Mouse (Mus musculus) hindbrain, embryonic 15.5 days (tissue): ENCODE results near the gene C1rl. TPM values are rescaled to one million over a fixed set of nuclear protein-coding genes. Genes with fewer than 3 reads are reported as not detected.
"Not testable (repeated sequence)": the region's sequence is repeated elsewhere in the genome, so short reads cannot be mapped to it uniquely, and the experiment has no call there.

Experiments used
- ATAC-seq: fragments of 200-750 bp; cut with Nextera tagmentation; 2 replicates; pipeline ENCODE4 v1.8.0; 2017; ENCODE audit warnings: low read depth, moderate number of reproducible peaks, moderate TSS enrichment; ENCODE audit not compliant: low FRiP score
- H3K27ac ChIP-seq: fragments of 300-500 bp; sonication (generic); replicated peaks from 2 replicates; pipeline ENCODE4 v1.5.1; 2015; ENCODE audit warnings: mild to moderate bottlenecking, inconsistent platforms
- H3K27me3 ChIP-seq: fragments of 300-500 bp; sonication (generic); 2 replicates; pipeline ENCODE4 v1.6.1; 2015; ENCODE audit warnings: control low read depth, inconsistent platforms
- H3K36me3 ChIP-seq: fragments of 300-500 bp; sonication (generic); 2 replicates; pipeline ENCODE4 v1.6.1; 2015; ENCODE audit warnings: control low read depth, inconsistent platforms
- H3K4me1 ChIP-seq: fragments of 300-500 bp; sonication (generic); replicated peaks from 2 replicates; pipeline ENCODE4 v1.6.1; 2015; ENCODE audit warnings: control low read depth, inconsistent platforms
- H3K4me2 ChIP-seq: fragments of 300-500 bp; sonication (generic); 2 replicates; pipeline ENCODE4 v1.6.1; 2015; ENCODE audit warnings: moderate library complexity, mild to moderate bottlenecking, inconsistent platforms
- H3K4me3 ChIP-seq: fragments of 300-500 bp; sonication (generic); 2 replicates; pipeline ENCODE4 v1.5.1; 2015; ENCODE audit warnings: mild to moderate bottlenecking, inconsistent platforms
- H3K9ac ChIP-seq: fragments of 300-500 bp; sonication (generic); 2 replicates; pipeline ENCODE4 v1.6.1; 2015; ENCODE audit warnings: inconsistent platforms
- H3K9me3 ChIP-seq: fragments of 300-500 bp; sonication (generic); 2 replicates; pipeline ENCODE4 v1.6.1; 2016; ENCODE audit warnings: control low read depth, inconsistent platforms
- whole genome bisulfite sequencing: fragments of 180-500 bp; shearing (Covaris S2); methylation state at CpG from one replicate; pipeline ENCODE4 v1.1.7; 2015; 5-methylcytosine and 5-hydroxymethylcytosine counted together
- polyA plus RNA-seq: library from polyadenylated mRNA; unstranded; fragments of >200 nt; fragmentation: Nextera tagmentation; extraction: Ambion mirVana; gene quantifications from 2 replicates; pipeline ENCODE4 v1.2.1, GENCODE M21; 2015

Gene C1rl
- polyA plus RNA-seq, 1 experiment from 2014 or later: 0.22 TPM

GRCm38 (mm10) chr6:124549023-124549550 lies 56.2 kb downstream of the C1rl start:
- H3K9me3 ChIP-seq: peaks cover 3% of the 10 kb centered on the region; the same call in 1 of the 2 replicates
- H3K27ac ChIP-seq: no peak overlapping the region
- no peaks in the 10 kb centered on the region for H3K27me3 ChIP-seq
- 85% methylated on average over 3 of the region's 3 CpGs for WGBS
- H3K4me2 ChIP-seq: no peak overlapping the region
- H3K4me1 ChIP-seq: no peaks in the 10 kb centered on the region
- H3K36me3 ChIP-seq: no peaks in the 10 kb centered on the region
- no peak overlapping the region for H3K4me3 ChIP-seq
- no peak overlapping the region for H3K9ac ChIP-seq
- no peak for ATAC-seq

- Histone ChIP-seq H3K4me1 (no peaks in the 10 kb centered on the region), H3K27me3 (no peaks in the 10 kb centered on the region), H3K9me3 (peaks cover 3% of the 10 kb centered on the region; the same call in 1 of the 2 replicates), H3K4me3 (no peak overlapping the region), H3K4me2 (no peak overlapping the region), H3K36me3 (no peaks in the 10 kb centered on the region), H3K27ac (no peak overlapping the region), H3K9ac (no peak overlapping the region)
- ATAC-seq: no peak
- WGBS: 68% methylated on average over 22 of the region's 22 CpGs
Observed at GRCm38 (mm10) chr6:124552766-124553165, 59.9 kb downstream of the C1rl start.

- not testable (repeated sequence) for H3K36me3 ChIP-seq, H3K9me3 ChIP-seq, H3K4me3 ChIP-seq, H3K27ac ChIP-seq, H3K4me1 ChIP-seq, ATAC-seq, H3K27me3 ChIP-seq, H3K9ac ChIP-seq, H3K4me2 ChIP-seq
- 76% methylated on average over 2 of the region's 2 CpGs for WGBS
Observed at GRCm38 (mm10) chr6:124555956-124556355, 63.0 kb downstream of the C1rl start.

Other genes with a start within 250 kb of the C1rl start
- gene Cd163, start 188.5 kb upstream of the C1rl start, polyA plus RNA-seq: 0.66 and 0.93 TPM in 2 replicates
- 63.5 and 69.6 TPM in 2 replicates for gene Pex5, start 78.0 kb upstream of the C1rl start, polyA plus RNA-seq
- gene Clstn3, start 28.3 kb upstream of the C1rl start, polyA plus RNA-seq: 138 and 148 TPM in 2 replicates
- 0.35 and 0.38 TPM in 2 replicates for gene C1ra, start 19.3 kb downstream of the C1rl start, polyA plus RNA-seq
- 0.62 and 1.1 TPM in 2 replicates for gene C1s1, start 49.2 kb downstream of the C1rl start, polyA plus RNA-seq
- not detected in 2 replicates for gene C1rb, start 77.2 kb downstream of the C1rl start, polyA plus RNA-seq
- 0.08 and 0.10 TPM in 2 replicates for gene C1s2, start 143.0 kb downstream of the C1rl start, polyA plus RNA-seq
- gene Lpcat3, start 169.9 kb downstream of the C1rl start, polyA plus RNA-seq: 46.7 and 49.9 TPM in 2 replicates
- gene Emg1, start 219.1 kb downstream of the C1rl start, polyA plus RNA-seq: 100.0 and 104 TPM in 2 replicates
- gene Phb2, start 219.2 kb downstream of the C1rl start, polyA plus RNA-seq: 260 and 270 TPM in 2 replicates
- 3.7 and 6.6 TPM in 2 replicates for gene Ptpn6, start 245.6 kb downstream of the C1rl start, polyA plus RNA-seq
- gene Grcc10, start 248.3 kb downstream of the C1rl start, polyA plus RNA-seq: 626 and 628 TPM in 2 replicates